Mouse (Mus musculus): ENCODE data around the gene Plcl1.

The Plcl1 gene

DNA sequence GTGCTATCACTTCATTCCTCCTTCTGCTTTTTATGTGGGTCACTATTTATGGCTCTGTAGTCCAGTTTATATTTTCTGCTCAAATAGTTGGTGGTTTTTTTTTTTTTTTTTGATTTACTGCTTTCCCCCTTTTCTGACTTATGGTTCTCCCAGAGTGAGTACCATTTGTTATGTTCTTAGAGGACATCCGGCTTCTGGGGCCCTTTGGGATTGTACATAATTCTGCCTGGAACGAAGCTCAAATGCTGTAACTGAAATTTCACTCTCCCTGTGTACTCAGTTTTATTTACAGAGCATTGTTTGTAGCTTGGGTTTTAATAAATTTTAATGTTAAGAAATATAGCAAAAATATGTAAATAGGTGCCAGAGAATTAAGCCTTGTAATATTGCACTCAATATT, 200.2 kb downstream of the Plcl1 start:
- DNase-seq (ENCODE audit: low read depth, low spot score): no peak

DNA sequence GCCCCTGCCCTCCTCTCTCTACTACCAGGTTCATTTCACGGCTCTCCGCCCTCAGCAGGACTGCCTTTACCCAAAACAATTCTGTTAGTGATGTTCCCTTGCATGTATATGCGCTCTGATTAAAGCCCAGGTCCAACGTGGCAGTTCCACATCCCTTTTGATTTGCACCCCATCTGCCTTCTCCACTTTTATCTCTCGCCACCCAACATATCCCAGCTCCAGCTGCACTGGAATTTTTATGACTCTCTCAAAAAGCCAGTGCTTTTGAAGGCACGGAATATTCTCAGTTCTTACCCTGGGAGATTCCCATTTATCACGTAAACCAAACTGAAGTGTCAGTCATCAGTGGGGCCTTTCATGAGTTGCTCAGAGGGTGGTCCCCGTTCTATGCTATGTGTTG, 200.7 kb downstream of the Plcl1 start:
- no peak for DNase-seq (ENCODE audit: low read depth, low spot score)

DNA sequence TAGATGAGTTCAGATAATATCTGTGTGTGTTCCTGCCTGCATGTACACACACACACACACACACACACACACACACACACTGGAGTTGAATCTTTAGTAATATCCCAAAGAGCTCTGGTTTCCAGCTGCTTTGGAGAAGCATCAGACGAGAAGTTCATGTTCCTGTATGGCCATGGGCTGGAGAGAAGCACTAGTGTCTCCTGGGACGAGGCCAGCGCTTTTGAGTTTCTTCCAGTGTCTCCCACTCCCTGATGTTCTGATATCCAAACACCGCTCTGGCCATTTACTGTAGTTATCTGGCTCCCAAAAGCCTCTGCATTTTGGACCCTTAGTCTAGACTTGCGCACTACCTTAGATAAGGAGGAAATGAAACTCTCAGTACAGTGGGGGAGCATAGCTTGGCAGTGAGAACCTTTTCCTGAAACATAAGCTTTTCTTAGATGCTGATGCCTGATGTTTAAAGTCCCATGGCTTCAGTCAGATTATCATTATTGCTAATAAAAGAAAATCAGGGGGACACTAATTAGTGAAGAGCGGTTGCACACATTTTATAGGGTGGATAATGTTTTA, 207.1 kb downstream of the Plcl1 start:
- DNase-seq (ENCODE audit: low read depth, low spot score): peak; percentile 18

DNA sequence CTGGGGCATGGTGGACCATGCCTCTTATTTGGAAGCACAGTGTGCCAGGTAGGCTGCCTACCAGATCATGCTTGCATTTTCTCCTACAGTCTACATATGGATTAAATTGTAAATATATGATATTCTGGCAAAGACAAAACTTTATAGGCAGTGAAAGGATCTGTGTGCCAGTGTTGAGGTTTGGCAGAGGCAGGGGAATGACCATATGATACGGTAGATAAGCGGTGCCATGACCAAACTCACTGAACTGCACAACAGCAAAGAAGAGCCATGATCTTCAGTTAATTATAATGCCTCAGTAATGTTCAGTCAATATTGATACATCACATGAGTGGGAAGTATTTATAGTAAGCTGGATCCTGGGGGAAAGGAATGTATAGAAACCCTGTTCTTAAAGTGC, 212.1 kb downstream of the Plcl1 start:
- no peak for DNase-seq (ENCODE audit: low read depth, low spot score)

DNA sequence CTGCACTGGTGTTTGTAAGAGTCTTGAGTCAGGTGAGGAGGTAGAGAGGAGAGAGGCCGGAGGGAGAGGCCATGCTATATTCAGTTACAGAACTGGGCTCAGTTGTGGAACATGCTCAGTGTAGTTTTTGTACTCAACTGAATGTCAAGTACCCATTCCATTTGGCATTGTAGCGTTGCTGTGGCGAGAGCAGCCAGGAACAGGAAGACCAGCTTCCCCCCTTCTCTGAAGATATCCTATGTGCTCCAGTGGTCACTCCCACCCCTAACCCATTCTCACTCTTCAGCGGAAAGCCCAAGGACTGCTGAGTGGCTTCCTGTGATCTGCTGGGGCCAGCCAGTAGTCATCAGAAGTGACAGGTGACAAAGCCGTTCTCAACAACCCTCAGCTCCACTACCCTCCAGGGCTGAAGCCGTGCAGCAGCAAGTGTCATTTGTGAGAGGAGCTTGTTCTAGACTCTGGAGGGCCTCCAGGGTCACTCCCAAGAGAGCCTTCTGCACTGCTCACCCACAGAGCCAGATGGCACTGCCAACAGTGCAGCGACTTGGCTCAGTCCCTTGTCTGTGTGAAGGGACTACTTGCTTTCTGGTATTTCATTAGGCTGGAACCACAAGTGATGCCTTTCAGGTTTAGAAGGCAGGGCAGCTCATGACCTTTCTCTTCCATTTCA, 213.0 kb downstream of the Plcl1 start:
- DNase-seq (ENCODE audit: low read depth, low spot score): no peak

DNA sequence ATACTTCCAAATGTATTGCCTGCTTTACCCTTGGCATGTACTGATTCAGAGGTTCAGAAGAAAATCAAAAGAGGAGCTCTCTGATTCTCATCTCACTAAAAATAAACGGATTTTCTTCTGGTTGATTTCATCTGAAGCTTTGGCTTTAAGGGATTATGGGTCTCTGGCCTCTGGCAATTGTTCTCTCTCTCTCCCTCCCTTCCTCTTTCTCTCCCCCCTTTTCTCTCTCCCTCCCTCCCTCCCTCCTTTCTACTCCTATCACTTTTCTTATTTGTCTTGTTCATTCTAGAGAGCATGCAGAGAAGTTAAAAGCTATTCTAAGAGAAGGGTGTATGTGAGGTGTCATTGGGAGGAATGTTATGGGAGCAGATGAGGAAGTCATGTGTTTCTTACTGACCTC, 225.8 kb downstream of the Plcl1 start:
- no peak for DNase-seq (ENCODE audit: low read depth, low spot score)

DNA sequence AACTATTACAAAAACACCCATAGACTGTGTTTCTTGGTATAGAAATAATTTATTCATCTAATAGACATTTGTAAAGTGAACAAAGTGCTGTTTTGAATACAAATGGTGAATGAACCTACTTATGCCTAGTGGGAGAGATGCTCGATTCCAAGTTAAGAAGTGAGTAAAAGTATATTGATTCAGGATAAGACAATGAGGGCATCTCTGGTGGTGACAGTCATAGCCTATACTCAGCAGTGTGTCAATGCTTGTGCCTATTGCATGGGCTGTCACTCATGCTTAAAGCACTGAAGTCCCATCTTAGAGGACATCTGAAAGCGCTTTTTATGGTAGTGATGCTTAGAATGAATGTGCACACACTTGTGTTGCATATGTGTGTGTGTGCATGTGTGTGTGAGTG, 226.3 kb downstream of the Plcl1 start:
- DNase-seq (ENCODE audit: low read depth, low spot score): no peak

DNA sequence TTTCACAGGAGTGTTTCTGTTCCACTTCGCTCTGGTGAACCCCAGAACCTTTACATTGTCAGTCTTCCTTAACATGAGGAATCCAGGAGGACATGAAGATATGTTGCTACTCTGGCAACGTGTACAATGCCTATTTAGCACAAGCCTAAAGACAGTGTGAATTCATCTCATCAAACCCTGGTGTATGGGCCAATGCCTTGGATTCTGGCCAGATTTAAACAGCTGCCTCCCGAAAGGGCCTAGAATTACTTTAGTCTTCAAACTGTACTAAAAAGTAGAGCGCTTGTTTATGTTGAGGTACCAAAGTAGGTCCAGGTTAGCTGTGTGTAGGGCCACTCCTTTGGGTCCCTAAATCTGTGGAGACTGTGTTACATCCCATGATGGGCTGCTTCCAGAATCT, 227.6 kb downstream of the Plcl1 start:
- no peak for DNase-seq (ENCODE audit: low read depth, low spot score)

DNA sequence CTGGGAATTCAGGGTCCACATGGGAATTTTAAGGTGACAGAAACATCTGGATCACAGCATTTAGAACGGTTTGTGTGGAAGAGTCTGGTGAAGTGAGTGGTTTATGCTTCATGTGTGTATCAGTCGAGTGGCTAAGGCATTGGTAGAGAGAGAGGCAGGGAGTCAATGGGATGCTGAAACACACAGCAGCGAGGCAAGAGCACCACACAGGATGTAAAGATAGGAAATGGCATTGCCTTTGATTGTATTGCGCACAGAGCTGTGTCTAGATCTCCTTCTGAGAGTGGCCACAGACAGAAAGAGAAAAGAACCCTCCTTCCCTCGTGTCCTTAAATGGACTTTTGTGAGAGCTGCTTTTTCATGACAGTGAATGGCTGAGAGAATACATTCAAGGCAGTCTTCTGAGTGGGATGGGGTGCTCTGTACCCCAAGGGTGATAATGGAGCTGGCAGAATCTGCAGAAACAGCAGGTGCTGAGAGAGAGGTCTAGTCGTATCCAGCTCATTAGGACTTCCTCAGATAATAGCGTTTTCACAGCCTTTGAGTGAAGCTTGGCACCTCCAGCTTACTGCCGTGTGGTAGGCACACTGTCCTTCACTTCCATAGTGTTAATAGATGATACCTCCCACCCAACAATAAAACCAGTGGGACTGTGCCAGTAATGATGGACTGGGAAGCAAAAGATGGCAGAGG, 253.9 kb downstream of the Plcl1 start:
- DNase-seq (ENCODE audit: low read depth, low spot score): no peak

DNA sequence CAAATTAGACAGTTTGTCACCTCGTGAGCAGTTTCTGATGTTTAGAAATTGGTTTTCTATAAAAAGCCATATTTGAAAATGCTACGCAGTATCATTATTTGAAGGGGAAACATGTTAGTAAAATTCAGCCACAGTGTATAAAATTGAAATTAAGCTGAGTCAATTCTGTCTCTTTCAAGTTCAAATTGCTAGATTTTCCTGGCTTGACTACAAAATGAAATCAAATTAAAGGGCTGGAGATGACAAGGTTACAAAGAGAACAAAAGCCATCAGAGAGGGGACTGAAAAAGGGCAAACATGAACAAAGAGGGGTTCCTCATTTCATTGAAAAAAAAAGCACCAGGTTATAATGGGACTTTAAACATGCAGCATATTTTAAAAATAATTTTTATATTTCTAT, 255.7 kb downstream of the Plcl1 start:
- no peak for DNase-seq (ENCODE audit: low read depth, low spot score)

DNA sequence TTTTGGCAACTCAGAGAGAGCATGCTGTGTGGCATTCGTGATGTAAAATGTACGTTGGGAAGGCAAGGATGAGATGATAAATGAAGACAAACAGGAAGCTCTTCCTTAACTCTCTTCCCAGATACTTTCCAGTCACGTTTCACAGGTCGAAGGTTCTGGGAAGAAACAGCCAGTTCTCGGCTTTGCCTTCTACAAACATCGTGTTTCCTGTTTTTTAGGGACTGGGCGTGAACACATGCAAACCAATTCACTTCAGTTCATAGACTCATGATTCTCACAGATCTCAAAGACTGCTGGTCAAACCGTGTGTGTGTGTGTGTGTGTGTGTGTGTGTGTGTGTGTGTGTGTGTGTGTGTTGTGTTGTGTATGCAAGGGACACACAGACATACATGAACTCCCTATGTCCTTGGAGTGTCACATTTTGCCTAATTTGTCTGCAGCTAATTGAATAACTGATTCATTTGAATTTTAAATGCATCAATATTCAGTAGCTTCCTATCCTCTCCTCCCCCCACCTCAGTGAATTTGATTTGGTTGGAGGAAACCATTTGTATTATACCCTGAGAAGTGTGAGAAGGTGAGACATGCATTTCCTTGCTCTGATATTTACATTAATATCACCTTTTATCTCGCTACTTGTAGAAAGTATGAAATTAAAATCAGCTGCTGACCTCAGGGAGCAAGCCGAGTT, 259.6 kb downstream of the Plcl1 start:
- DNase-seq (ENCODE audit: low read depth, low spot score): no peak

DNA sequence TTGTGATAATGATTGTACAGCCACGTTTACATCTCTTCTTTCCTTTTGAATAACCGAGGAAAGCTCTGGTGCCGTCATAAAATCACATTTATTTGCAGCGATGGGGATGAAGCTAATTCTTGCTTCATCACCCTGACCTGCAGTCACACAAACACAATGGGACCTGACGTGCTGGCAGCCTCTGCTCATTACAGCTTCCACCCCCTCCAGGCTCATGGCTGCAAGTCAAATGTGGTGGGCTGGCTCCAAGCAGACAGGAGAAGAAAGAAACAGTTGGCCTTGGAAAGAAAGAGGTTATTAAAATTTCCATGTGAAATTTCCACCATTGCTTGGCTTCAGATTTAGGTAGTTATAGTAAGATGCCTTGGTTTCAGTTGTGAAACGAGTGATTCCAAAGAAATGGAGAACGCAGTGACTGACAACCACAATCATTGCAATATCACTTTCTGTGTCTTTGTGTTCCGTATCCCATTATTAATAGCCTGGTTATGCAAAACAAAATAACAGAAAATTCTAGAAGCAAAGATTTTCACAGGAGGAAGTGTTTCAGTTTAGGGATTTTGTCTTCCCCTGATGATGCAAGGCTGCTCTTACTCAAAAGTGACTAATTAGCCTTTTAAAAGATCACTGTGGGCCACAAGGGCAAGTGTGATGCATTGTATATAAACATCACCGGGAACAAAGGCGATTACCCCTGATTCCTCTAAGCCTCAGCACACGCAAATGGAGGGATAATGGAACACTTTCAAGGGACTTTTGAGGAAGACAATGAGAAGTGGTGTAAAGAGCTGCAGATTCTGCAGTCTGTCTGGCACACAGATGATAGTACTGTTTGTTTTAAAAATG, 260.3 kb downstream of the Plcl1 start:
- no peak for DNase-seq (ENCODE audit: low read depth, low spot score)

DNA sequence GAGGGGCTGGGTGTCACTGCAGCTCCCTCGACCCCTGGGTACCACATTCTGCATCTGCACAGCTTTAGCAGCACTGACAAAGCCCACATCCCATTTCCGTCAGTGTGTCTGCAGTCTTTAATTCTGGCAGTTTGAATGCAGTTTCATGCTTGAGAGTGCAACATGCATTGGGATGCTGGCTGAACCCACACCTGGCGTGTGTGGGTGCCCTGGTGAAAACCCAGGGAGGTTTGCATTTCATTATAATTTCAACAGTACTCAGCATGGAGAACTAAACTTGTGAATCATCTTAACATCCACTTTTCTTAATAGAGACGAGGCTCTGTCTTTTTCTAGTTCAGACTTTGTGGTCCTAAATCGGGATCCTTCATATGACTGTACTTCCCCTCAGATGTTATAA, 261.1 kb downstream of the Plcl1 start:
- no peak for DNase-seq (ENCODE audit: low read depth, low spot score)

DNA sequence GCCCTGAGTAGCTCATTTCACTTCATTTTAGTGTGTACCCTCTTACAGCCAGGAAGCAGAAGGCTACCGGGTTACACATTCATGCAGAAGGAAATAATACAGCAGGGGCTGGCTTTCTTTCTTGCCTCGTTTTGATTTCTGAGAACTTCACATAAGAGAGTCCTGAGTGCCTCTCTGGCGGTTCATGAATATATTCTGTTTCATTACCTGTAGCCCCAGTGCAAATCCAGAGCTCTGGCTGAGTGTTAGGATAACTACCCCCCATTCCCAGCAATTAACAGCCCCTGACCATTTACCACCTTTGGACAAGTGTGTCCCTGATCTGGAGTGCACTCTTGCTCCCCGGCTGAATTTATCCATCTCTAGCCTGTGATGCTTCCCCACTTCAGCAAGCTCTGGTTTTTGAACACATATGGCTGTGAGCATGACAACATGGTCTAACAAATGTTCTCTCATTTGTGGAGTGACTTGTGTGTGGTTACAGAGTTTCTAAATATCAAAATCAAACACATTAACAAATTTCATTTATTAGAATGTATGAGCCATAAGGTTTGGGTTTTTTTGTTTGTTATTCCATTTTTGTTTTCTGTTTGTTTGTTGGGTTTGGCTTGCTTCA, 263.0 kb downstream of the Plcl1 start:
- no peak for DNase-seq (ENCODE audit: low read depth, low spot score)

DNA sequence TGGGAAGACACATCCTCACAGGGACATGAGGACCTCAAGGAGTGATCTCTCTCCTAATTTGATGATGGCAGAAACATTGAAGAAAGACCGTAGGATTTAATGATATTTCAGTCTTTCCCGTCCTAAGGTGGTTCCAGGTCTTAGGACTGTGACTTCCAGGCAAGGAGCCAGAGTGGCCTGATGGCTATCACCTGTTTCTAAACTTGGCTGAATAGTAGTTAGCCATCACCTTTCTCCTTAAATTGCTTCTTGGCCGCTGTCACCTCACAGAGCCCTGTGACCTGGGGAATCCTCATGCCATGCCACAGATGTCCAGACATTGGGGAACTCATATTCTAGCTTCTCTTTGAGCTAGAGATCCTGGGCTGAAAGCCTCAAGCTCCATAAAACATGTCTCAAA, 277.0 kb downstream of the Plcl1 start:
- no peak for DNase-seq (ENCODE audit: low read depth, low spot score)

DNA sequence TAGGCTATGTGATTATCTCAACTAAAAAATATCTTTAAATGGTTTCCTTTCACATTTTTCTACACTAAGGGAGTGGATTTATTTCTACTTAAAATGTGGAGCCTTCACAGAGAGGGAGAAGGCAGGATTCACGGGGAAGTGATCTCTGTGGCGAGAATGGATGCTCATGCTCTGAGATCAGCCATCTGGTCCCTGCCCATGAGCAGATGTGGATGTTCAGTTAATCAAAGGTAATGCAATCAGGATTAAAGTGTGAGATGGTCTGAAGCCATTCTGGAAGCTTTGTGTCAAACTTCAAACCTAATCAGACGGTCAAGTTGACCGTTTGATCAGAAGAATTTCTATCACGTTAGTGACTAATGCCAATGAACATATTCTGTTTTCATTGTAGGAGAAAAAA, 280.5 kb downstream of the Plcl1 start:
- no peak for DNase-seq (ENCODE audit: low read depth, low spot score)

DNA sequence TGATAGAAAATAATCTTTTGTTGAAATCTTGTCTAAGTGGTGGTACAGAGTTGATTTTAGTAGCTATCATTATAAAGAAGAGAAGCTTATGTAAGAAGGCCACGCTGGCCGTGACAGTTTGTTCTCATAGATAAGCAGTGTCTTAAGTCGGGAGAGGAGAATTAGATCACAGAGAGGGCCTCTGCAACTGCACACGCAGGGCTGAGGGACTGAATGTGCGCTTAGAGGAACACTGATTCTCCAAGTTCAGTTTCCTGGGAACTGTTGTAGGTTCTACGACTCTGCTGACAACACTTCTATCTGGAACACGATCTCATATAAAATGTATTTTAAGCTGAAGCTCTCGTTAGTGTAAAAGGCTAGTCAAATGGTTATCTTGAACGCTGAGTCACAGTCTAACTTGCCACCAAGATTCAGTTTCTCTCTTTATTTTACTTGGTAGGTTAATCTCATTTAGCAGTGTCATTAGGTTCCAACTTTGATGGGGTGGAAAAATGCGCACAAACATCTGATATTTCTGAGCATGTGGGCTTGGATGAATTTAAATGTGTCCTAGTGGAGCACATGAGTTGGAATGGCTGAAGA, 288.0 kb downstream of the Plcl1 start:
- DNase-seq (ENCODE audit: low read depth, low spot score): no peak

DNA sequence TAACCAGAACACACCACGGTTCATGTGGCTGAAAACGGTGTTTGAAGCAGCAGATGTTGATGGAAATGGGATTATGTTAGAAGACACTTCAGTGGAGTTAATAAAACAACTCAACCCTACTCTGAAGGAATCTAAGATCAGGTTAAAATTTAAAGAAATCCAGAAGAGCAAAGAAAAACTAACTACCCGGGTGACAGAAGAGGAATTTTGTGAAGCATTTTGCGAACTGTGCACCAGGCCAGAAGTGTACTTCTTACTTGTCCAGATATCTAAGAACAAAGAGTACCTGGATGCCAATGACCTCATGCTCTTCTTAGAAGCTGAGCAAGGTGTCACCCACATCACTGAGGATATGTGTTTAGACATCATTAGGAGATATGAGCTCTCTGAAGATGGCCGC, 290.5 kb downstream of the Plcl1 start:
- DNase-seq (ENCODE audit: low read depth, low spot score): no peak

DNA sequence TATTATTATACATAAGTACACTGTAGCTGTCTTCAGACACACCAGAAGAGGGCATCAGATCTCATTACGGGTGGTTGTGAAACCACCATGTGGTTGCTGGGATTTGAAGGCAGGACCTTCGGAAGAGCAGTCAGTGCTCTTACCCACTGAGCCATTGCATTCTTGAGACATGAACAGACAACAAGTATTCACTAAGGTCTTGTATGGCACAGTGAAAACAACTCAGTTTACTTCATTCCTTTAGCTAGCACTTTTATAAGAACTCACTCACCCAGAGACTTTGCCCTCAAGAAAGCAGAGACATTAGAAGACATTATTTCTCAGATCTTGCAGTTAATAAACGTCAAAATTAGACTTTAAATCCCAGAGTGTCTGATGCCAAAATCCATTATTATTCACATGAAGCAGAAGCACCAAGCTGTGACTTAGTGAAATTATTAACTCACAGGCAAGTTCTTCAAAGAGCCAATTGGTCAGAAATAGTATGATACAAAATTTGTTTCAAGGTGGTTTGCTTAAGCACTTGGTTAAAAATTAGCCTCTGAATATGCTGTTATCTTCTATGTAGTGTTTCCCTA, 293.8 kb downstream of the Plcl1 start:
- no peak for DNase-seq (ENCODE audit: low read depth, low spot score)

DNA sequence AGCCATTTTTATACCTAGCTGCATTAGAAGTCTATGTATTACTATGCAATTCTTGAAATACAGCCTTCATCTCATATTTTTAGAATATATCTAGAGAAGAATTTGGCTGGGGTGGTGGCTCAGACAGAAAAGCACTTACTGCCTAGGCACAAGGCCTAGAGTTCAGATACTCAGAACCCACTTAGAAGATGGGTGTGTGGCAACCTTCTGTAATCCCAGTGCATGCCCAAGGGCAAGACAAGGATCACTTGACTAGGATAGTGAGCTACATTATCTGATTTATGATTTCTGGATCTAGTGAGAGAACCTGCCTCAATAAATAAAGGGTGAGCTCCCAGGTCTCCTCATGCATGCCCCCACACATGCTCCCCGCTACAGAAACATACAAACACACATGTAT, 294.3 kb downstream of the Plcl1 start:
- no peak for DNase-seq (ENCODE audit: low read depth, low spot score)

DNA sequence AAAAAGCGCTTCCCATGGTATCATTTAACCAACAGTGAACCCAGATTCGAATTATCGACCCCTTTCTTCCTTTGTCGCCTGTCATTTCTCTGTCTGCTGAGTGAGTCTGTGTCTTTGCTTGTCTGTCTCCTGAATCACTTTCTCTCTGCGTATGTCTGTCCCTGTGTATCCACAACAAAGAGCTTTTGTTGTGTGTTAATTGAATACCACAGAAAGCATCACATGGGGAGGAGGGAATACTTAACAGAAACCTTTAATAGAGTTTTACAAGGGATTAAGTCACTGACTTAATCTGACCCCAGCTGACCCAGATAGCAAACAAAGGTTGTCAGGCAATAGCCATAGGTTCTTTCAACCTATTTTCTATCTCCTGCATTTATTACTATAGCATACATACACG, 295.0 kb downstream of the Plcl1 start:
- no peak for DNase-seq (ENCODE audit: low read depth, low spot score)

Measured in A20 (cell line).